Mouse (Mus musculus) heart, embryonic 11.5 days (tissue): ENCODE measurements at regions not wholly inside any gene's neighbourhood (a gene's known extent, or its start where the extent isn't known, plus 50 kb on each side); places are given as distances from the start of the nearest gene placed in this dataset.

Experiments
- ATAC-seq: fragments of 200-750 bp; cut with Nextera tagmentation; replicated peaks from 2 replicates; pipeline ENCODE4 v1.8.0; 2017; ENCODE audit warnings: moderate library complexity; ENCODE audit not compliant: insufficient number of reproducible peaks, low FRiP score, low TSS enrichment
- H3K27ac ChIP-seq: fragments of 300-500 bp; sonication (generic); 2 replicates; pipeline ENCODE4 v1.5.1; 2014; ENCODE audit warnings: mild to moderate bottlenecking, low read depth, low read length
- H3K27me3 ChIP-seq: fragments of 300-500 bp; sonication (generic); 2 replicates; pipeline ENCODE4 v1.6.1; 2014; ENCODE audit warnings: mild to moderate bottlenecking, low read length, mixed read lengths; ENCODE audit not compliant: control insufficient read depth, insufficient read depth
- H3K36me3 ChIP-seq: fragments of 300-500 bp; sonication (generic); 2 replicates; pipeline ENCODE4 v1.6.1; 2014; ENCODE audit warnings: mild to moderate bottlenecking, low read length, moderate library complexity, mixed read lengths; ENCODE audit not compliant: control insufficient read depth, insufficient read depth
- H3K4me1 ChIP-seq: fragments of 300-500 bp; sonication (generic); 2 replicates; pipeline ENCODE4 v1.6.1; 2014; ENCODE audit warnings: low read length; ENCODE audit not compliant: control insufficient read depth, insufficient read depth
- H3K4me2 ChIP-seq: fragments of 300-500 bp; sonication (generic); 2 replicates; pipeline ENCODE4 v1.6.1; 2014; ENCODE audit warnings: mild to moderate bottlenecking, moderate library complexity
- H3K4me3 ChIP-seq: fragments of 300-500 bp; sonication (generic); 2 replicates; pipeline ENCODE4 v1.5.1; 2014; ENCODE audit warnings: low read depth, low read length
- H3K9ac ChIP-seq: fragments of 300-500 bp; sonication (generic); 2 replicates; pipeline ENCODE4 v1.6.1; 2014; ENCODE audit warnings: mild to moderate bottlenecking, low read depth, low read length, moderate library complexity
- H3K9me3 ChIP-seq: fragments of 300-500 bp; sonication (generic); replicated peaks from 2 replicates; pipeline ENCODE4 v1.6.1; 2016; ENCODE audit warnings: low read length; ENCODE audit not compliant: control insufficient read depth
- WGBS: fragments of 180-500 bp; shearing (Covaris S2); extraction: QIAGEN DNeasy Blood & Tissue Kit; methylation state at CpG from one replicate; pipeline ENCODE4 v1.1.7; 2014; ENCODE audit not compliant: insufficient replicate concordance; 5-methylcytosine and 5-hydroxymethylcytosine counted together

DNA sequence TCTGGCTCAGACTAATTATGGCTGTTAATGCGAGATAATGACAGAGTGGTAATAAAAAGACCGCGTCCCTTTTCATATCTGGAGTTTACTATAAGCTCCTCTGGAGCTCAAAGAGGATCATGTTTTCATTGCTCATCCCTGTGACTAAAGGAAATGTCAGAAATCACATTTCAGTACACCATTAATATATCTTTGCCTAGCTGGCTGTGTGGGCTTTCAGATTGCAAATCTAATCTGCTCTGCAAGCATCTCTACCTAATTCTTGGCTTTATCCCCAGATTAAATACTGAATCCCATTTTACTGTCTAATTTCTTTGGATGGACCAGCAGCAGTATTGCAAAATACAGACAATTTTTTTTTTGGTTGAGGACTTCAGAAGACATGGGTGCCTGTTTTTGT is 122.6 kb upstream of the Gcfc2 start:
- Histone ChIP-seq H3K27ac (no peak overlapping the region), H3K27me3 (no peaks in the 10 kb centered on the region), H3K4me3 (no peak overlapping the region), H3K4me2 (no peak overlapping the region), H3K9ac (no peak overlapping the region), H3K36me3 (no peaks in the 10 kb centered on the region), H3K9me3 (no peaks in the 10 kb centered on the region), H3K4me1 (no peaks in the 10 kb centered on the region)
- WGBS: 88% methylated on average over 3 of the region's 3 CpGs
- no peak for ATAC-seq

DNA sequence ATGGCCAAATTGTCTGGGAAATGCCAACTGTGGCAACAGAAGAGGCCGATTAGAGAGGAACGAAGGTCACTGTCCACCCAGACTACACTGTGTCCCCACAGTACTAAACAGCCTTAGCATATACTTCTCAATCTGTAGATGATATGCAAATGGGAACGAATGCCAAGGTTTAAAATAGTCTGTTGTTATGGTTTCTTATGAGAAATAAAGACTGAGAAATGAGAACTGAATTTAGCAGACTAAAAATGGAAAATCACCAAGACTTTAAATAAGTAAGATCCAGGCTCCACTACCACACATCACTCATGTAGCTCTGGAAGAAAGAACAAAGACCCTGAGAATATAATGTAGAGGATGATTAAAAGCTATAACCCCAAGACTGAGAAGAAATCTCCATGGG is 121.7 kb upstream of the Gcfc2 start:
- H3K4me3 ChIP-seq: no peak overlapping the region
- H3K36me3 ChIP-seq: no peaks in the 10 kb centered on the region
- ATAC-seq: no peak
- H3K4me2 ChIP-seq: no peak overlapping the region
- H3K27ac ChIP-seq: no peak overlapping the region
- no peak overlapping the region for H3K9ac ChIP-seq
- 76% methylated on average over 3 of the region's 3 CpGs for WGBS
- no peaks in the 10 kb centered on the region for H3K9me3 ChIP-seq
- H3K4me1 ChIP-seq: no peaks in the 10 kb centered on the region
- H3K27me3 ChIP-seq: no peaks in the 10 kb centered on the region

DNA sequence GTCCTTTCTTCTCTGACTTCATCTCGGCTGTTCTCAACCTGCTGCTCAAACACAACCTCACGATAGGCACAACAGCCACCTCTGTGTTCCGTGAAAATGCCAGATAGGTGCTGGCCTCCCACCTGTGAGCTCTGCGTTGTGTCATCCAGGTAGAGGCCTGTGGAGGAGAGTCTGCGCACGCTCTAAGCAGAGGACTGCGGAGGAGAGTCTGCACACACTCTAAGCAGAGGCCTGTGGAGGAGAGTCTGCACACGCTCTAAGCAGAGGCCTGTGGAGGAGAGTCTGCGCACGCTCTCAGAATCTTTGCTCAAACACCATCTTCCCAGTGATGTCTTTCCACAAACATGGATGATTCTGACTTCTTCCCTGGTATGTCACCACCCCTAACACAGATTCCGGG is 117.5 kb upstream of the Gcfc2 start:
- H3K27me3 ChIP-seq: no peaks in the 10 kb centered on the region
- 88% methylated on average over 11 of the region's 11 CpGs for WGBS
- H3K4me1 ChIP-seq: no peaks in the 10 kb centered on the region
- H3K9me3 ChIP-seq: no peaks in the 10 kb centered on the region
- H3K9ac ChIP-seq: no peak overlapping the region
- no peak overlapping the region for H3K4me2 ChIP-seq
- H3K36me3 ChIP-seq: no peaks in the 10 kb centered on the region
- ATAC-seq: no peak
- H3K4me3 ChIP-seq: no peak overlapping the region
- no peak overlapping the region for H3K27ac ChIP-seq

DNA sequence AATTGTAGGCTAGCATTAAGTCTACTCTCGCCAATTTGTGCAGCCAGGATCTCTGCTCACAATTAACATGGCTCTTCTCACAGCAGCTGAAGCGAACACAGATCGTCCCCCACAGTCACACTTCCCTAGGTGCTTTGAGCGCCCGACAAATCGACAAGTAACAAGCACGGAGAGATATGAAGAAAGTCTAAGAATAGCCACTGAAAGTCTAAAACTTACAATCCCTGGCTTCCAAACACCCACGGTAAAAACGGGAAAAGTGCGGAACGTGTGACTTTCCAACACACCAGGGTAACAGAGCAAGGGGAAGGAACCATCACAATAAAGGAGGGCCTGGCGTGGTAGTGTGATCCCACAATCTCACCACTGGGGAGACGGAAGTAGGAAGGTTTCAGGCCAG is 114.8 kb upstream of the Gcfc2 start:
- H3K9me3 ChIP-seq: no peaks in the 10 kb centered on the region
- no peak overlapping the region for H3K27ac ChIP-seq
- no peak for ATAC-seq
- H3K4me1 ChIP-seq: no peaks in the 10 kb centered on the region
- no peak overlapping the region for H3K9ac ChIP-seq
- H3K4me2 ChIP-seq: no peak overlapping the region
- H3K27me3 ChIP-seq: no peaks in the 10 kb centered on the region
- WGBS: 82% methylated on average over 13 of the region's 13 CpGs
- no peaks in the 10 kb centered on the region for H3K36me3 ChIP-seq
- no peak overlapping the region for H3K4me3 ChIP-seq

DNA sequence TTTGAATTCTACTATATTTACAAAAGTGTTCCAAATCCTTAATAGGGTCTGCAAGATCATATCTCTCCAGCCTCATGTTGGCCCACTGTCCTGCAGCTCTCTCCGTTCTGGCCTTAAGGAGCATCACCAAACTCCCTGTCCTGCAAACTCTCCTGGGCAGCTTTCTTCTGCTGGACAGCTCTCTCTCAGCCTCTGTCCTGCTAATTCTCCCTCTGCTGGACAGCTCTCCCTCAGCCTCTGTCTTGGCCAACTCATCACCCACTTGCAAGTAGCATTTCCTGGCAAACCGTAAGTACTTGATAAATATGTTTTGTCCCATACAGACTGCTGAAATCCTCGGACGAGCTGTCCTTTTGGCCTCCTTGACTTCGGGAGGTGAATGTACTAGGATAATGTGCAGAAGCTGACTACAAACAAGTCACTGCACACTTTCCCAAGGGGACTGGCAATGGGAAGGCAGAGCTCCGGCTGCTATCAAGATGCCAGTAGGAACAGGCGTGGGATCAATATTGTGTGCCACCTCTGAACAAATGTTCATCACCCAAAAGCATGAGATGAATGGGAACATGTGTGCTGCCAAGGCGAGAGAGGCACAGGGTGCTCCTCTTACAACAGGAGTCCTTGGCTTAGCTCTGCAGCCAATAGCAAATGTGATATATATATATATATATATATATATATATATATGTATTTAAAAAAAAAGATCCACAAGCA is 108.1 kb upstream of the Gcfc2 start:
- H3K27ac ChIP-seq: no peak overlapping the region
- no peak overlapping the region for H3K9ac ChIP-seq
- H3K4me1 ChIP-seq: no peaks in the 10 kb centered on the region
- 61% methylated on average over 8 of the region's 8 CpGs for WGBS
- H3K36me3 ChIP-seq: no peaks in the 10 kb centered on the region
- no peak overlapping the region for H3K4me2 ChIP-seq
- no peak overlapping the region for H3K4me3 ChIP-seq
- no peaks in the 10 kb centered on the region for H3K27me3 ChIP-seq
- ATAC-seq: no peak
- no peaks in the 10 kb centered on the region for H3K9me3 ChIP-seq

DNA sequence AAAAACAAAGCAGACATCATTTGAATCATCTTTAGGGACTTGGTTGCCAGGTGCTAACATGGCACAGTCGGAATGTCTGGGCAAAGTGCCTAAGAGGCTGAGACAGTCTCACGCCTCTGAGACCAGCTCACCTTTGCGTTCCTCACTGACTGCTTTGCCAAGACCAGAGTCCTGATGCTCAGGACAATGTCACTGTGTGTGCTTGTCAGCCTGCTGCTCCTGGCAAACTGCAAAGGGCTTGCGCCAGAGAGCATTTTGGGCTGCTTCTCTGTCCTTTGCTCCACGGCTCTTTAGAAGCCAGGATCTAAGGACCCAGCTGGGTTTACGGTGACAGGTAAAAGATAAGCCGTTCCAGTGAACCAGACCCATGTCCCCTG is 107.5 kb upstream of the Gcfc2 start:
- Histone ChIP-seq H3K36me3 (no peaks in the 10 kb centered on the region), H3K9ac (no peak overlapping the region), H3K27ac (no peak overlapping the region), H3K4me3 (no peak overlapping the region), H3K27me3 (no peaks in the 10 kb centered on the region), H3K4me2 (no peak overlapping the region), H3K4me1 (no peaks in the 10 kb centered on the region), H3K9me3 (no peaks in the 10 kb centered on the region)
- ATAC-seq: no peak
- WGBS: 68% methylated on average over 7 of the region's 7 CpGs

DNA sequence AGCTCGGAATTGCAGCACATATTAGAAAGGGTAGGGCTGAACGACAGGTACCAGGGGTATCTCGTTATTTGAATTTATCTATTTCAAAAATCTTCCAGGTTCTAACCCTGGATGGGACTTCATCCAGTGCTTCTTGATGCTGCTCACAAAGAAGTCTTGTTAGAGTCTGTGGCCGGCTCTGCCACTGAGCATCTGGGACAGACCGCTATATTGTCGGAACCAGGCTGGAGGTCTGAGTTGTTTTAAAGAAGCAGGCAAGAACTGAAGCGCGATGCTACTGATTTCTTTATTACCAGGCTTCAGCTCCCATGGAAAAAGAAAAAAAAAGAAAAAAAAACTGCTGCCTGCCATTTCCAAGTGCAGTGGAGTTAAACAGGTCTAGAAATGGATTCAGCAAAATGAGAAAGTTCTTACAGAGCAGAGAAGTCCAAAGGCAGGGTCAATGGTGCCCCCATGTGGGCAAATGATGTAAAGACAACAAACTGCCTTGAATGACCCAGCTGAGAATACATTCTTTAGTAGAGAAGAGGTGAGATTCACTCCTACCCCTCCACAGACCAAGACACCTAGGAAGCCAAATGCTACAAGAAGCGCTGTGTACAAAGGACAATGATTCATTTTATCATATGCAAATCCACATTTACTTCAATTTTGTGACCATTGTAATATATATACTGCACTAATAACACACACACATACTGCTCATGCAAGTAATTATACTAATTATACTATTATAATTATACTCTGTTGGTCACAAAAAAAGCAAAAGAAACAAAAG is 106.2 kb upstream of the Gcfc2 start:
- Histone ChIP-seq H3K36me3 (no peaks in the 10 kb centered on the region), H3K27me3 (no peaks in the 10 kb centered on the region), H3K4me2 (no peak overlapping the region), H3K27ac (no peak overlapping the region), H3K4me3 (no peak overlapping the region), H3K9me3 (no peaks in the 10 kb centered on the region), H3K4me1 (no peaks in the 10 kb centered on the region), H3K9ac (no peak overlapping the region)
- no peak for ATAC-seq
- WGBS: 66% methylated on average over 9 of the region's 9 CpGs

DNA sequence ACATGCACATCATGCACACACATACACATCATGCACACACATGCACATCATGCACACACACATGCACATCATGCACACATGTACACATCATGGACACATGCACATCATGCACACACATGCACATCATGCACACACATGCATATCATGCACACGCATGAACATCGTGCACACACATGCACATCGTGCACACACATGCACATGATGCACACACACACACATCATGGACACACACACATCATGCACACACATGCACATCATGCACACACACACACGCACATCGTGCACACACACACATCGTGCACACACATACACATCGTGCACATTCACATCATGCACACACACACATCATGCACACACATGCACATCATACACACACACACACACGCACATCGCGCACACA is 104.9 kb upstream of the Gcfc2 start:
- H3K27me3 ChIP-seq: no peaks in the 10 kb centered on the region
- H3K4me1 ChIP-seq: no peaks in the 10 kb centered on the region
- H3K9me3 ChIP-seq: no peaks in the 10 kb centered on the region
- no peak overlapping the region for H3K4me3 ChIP-seq
- 92% methylated on average over 10 of the region's 10 CpGs for WGBS
- H3K4me2 ChIP-seq: no peak overlapping the region
- H3K27ac ChIP-seq: no peak overlapping the region
- H3K9ac ChIP-seq: no peak overlapping the region
- H3K36me3 ChIP-seq: no peaks in the 10 kb centered on the region
- ATAC-seq: no peak

DNA sequence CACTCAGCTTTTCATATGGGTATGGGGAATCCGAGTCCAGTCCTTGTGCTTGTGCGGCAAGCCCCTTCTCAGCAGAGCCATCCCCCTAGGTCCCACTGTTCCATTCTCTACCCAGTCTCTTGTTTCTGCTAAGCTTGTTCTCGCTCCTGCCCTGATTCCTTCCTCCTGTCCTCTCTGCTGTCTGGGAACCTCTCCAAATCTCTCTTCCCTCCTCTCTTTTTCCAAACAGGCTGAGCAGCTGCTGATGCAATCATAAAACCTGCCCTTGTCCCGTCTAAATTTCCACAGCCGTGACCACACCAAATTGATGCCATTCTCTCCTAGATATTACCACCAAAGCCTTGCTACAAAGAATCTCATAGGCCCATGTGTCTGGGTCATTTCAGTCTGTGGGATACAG is 103.4 kb upstream of the Gcfc2 start:
- no peak overlapping the region for H3K4me2 ChIP-seq
- H3K27me3 ChIP-seq: no peaks in the 10 kb centered on the region
- H3K9me3 ChIP-seq: no peaks in the 10 kb centered on the region
- H3K27ac ChIP-seq: no peak overlapping the region
- no peaks in the 10 kb centered on the region for H3K4me1 ChIP-seq
- 79% methylated on average over 5 of the region's 5 CpGs for WGBS
- no peak for ATAC-seq
- no peak overlapping the region for H3K4me3 ChIP-seq
- no peaks in the 10 kb centered on the region for H3K36me3 ChIP-seq
- no peak overlapping the region for H3K9ac ChIP-seq
